Mouse (Mus musculus): ENCODE results near the gene Gpr21. TPM values are rescaled to one million over a fixed set of nuclear protein-coding genes. Genes with fewer than 3 reads are reported as not detected.
"Not testable (repeated sequence)": the region's sequence is repeated elsewhere in the genome, so short reads cannot be mapped to it uniquely, and the experiment has no call there.

Gpr21 gene
- total and polyA plus RNA-seq, 2 experiments from 2014 or later, result 0.40 to 2.6 TPM

GRCm38 (mm10) chr2:37488956-37489355 lies 27.2 kb upstream of the Gpr21 start:
- DNase-seq (ENCODE audit: low spot score) (no peak), ATAC-seq (ENCODE audit: insufficient read depth, low read depth) (no peak)
- Histone ChIP-seq H3K9ac (replicated peaks; ENCODE audit: low read depth, low read length) (no peak overlapping the region), H3K27ac (ENCODE audit: low read depth) (no peak overlapping the region), H3K4me2 (ENCODE audit: low read depth, low read length) (no peak overlapping the region), H3K4me1 (ENCODE audit: control insufficient read depth, insufficient read depth) (no peaks in the 10 kb centered on the region), H3K4me3 (ENCODE audit: low read depth, low read length) (no peak overlapping the region), H3K9me3 (replicated peaks; ENCODE audit: control insufficient read depth, low read length) (no peaks in the 10 kb centered on the region), H3K36me3 (replicated peaks; ENCODE audit: control insufficient read depth, insufficient read depth, low read length) (peaks cover 66% of the 10 kb centered on the region), H3K27me3 (ENCODE audit: control insufficient read depth, insufficient read depth, low read length) (no peaks in the 10 kb centered on the region)
- TF ChIP-seq CTCF (IDR thresholded peaks at IDR 0.05; ENCODE audit: low read depth), result no peak
- TF ChIP-seq EP300 (IDR thresholded peaks at IDR 0.05; ENCODE audit: low read depth), result no peak
- WGBS, result 92% methylated on average over 2 of the region's 2 CpGs

GRCm38 (mm10) chr2:37497321-37497720 lies 18.8 kb upstream of the Gpr21 start:
- WGBS, result 85% methylated on average over 4 of the region's 4 CpGs
- Histone ChIP-seq H3K4me3 (ENCODE audit: low read depth, low read length) (no peak overlapping the region), H3K27ac (ENCODE audit: low read depth) (no peak overlapping the region), H3K9ac (replicated peaks; ENCODE audit: low read depth, low read length) (no peak overlapping the region), H3K27me3 (ENCODE audit: control insufficient read depth, insufficient read depth, low read length) (no peaks in the 10 kb centered on the region), H3K4me2 (ENCODE audit: low read depth, low read length) (no peak overlapping the region), H3K4me1 (ENCODE audit: control insufficient read depth, insufficient read depth) (no peaks in the 10 kb centered on the region), H3K36me3 (replicated peaks; ENCODE audit: control insufficient read depth, insufficient read depth, low read length) (peaks cover 35% of the 10 kb centered on the region), H3K9me3 (replicated peaks; ENCODE audit: control insufficient read depth, low read length) (no peaks in the 10 kb centered on the region)
- ATAC-seq (ENCODE audit: insufficient read depth, low read depth) (no peak), DNase-seq (ENCODE audit: low spot score) (no peak)
- no peak for TF ChIP-seq CTCF (IDR thresholded peaks at IDR 0.05; ENCODE audit: low read depth)
- TF ChIP-seq EP300 (IDR thresholded peaks at IDR 0.05; ENCODE audit: low read depth), result no peak

GRCm38 (mm10) chr2:37505856-37506255 lies 10.3 kb upstream of the Gpr21 start:
- H3K27ac ChIP-seq (ENCODE audit: low read depth); H3K4me2 ChIP-seq (ENCODE audit: low read depth, low read length); H3K4me3 ChIP-seq (ENCODE audit: low read depth, low read length); H3K9me3 ChIP-seq (replicated peaks; ENCODE audit: control insufficient read depth, low read length); H3K27me3 ChIP-seq (ENCODE audit: control insufficient read depth, insufficient read depth, low read length); H3K4me1 ChIP-seq (ENCODE audit: control insufficient read depth, insufficient read depth); H3K9ac ChIP-seq (replicated peaks; ENCODE audit: low read depth, low read length); ATAC-seq (ENCODE audit: insufficient read depth, low read depth); DNase-seq (ENCODE audit: low spot score): not testable (repeated sequence)
- H3K36me3 ChIP-seq (replicated peaks; ENCODE audit: control insufficient read depth, insufficient read depth, low read length), result peaks cover 41% of the 10 kb centered on the region
- WGBS, result 90% methylated on average over 2 of the region's 2 CpGs

GRCm38 (mm10) chr2:37511134-37511901 lies 4.8 kb upstream of the Gpr21 start:
- TF ChIP-seq EP300 (IDR thresholded peaks at IDR 0.05; ENCODE audit: low read depth), result no peak
- no peak for TF ChIP-seq CTCF (IDR thresholded peaks at IDR 0.05; ENCODE audit: low read depth)
- Histone ChIP-seq H3K36me3 (replicated peaks; ENCODE audit: control insufficient read depth, insufficient read depth, low read length) (peaks cover 33% of the 10 kb centered on the region), H3K4me2 (ENCODE audit: low read depth, low read length) (no peak overlapping the region), H3K4me1 (ENCODE audit: control insufficient read depth, insufficient read depth) (no peaks in the 10 kb centered on the region; the same call in 1 of the 2 replicates), H3K9ac (replicated peaks; ENCODE audit: low read depth, low read length) (no peak overlapping the region), H3K27me3 (ENCODE audit: control insufficient read depth, insufficient read depth, low read length) (no peaks in the 10 kb centered on the region), H3K4me3 (ENCODE audit: low read depth, low read length) (no peak overlapping the region), H3K27ac (ENCODE audit: low read depth) (no peak overlapping the region), H3K9me3 (replicated peaks; ENCODE audit: control insufficient read depth, low read length) (no peaks in the 10 kb centered on the region)
- WGBS, result 85% methylated on average over 4 of the region's 4 CpGs
- no peak for ATAC-seq (ENCODE audit: insufficient read depth, low read depth)
- DNase-seq (ENCODE audit: low spot score), result no peak

GRCm38 (mm10) chr2:37516922-37517462 lies 860 bp downstream of the Gpr21 start:
- DNase-seq (ENCODE audit: low spot score), result no peak
- Histone ChIP-seq H3K9me3 (replicated peaks; ENCODE audit: control insufficient read depth, low read length) (no peaks in the 10 kb centered on the region), H3K9ac (replicated peaks; ENCODE audit: low read depth, low read length) (no peak overlapping the region), H3K27ac (ENCODE audit: low read depth) (no peak overlapping the region), H3K27me3 (ENCODE audit: control insufficient read depth, insufficient read depth, low read length) (no peaks in the 10 kb centered on the region), H3K36me3 (replicated peaks; ENCODE audit: control insufficient read depth, insufficient read depth, low read length) (peaks cover 24% of the 10 kb centered on the region), H3K4me2 (ENCODE audit: low read depth, low read length) (peak overlapping the region; percentile 9; the same call in 1 of the 2 replicates), H3K4me1 (ENCODE audit: control insufficient read depth, insufficient read depth) (no peaks in the 10 kb centered on the region; the same call in 1 of the 2 replicates), H3K4me3 (ENCODE audit: low read depth, low read length) (no peak overlapping the region)
- TF ChIP-seq CTCF (IDR thresholded peaks at IDR 0.05; ENCODE audit: low read depth) (peak; percentile 12; the same call in 1 of the 2 replicates), EP300 (IDR thresholded peaks at IDR 0.05; ENCODE audit: low read depth) (no peak)
- ATAC-seq (ENCODE audit: insufficient read depth, low read depth), result no peak
- 28% methylated on average over 4 of the region's 4 CpGs for WGBS
